Mouse (Mus musculus) CH12.LX (cell line): Measurements from ENCODE around the gene Ftsj3. TPM values are rescaled to one million over a fixed set of nuclear protein-coding genes. Genes with fewer than 3 reads are reported as not detected.

ENCODE experiments used
- DNase-seq: peaks from one replicate; pipeline ENCODE4 v3.0.0-alpha.2; 2013; ENCODE audit errors: extremely low read depth
- H3K27ac ChIP-seq: 2 replicates; pipeline ENCODE4 v1.5.1; 2012; ENCODE audit warnings: low read depth, mild to moderate bottlenecking, control low read depth, moderate library complexity; ENCODE audit not compliant: insufficient read depth
- H3K27me3 ChIP-seq: replicated peaks from 2 replicates; pipeline ENCODE3; 2012; ENCODE audit warnings: inconsistent platforms
- H3K36me3 ChIP-seq, 2 experiments: replicated peaks in 1 of 2; 2 replicates each; pipeline versions ENCODE3 to v1.6.1; 2012; ENCODE audit warnings: inconsistent platforms in 1 of 2, low read length in 1 of 2, mild to moderate bottlenecking in 1 of 2, mixed read lengths in 1 of 2, moderate library complexity in 1 of 2; ENCODE audit not compliant: control insufficient read depth in 1 of 2, insufficient read depth in 1 of 2
- H3K4me1 ChIP-seq, 2 experiments: 2 replicates each; pipeline ENCODE4 v1.6.1; 2012; ENCODE audit warnings: inconsistent platforms in 1 of 2, moderate library complexity in 1 of 2; ENCODE audit not compliant: insufficient read depth in 2 of 2, control insufficient read depth in 1 of 2
- H3K4me2 ChIP-seq: 2 replicates; pipeline ENCODE4 v1.6.1; 2012; ENCODE audit warnings: low read depth, mild to moderate bottlenecking, control low read depth; ENCODE audit not compliant: poor library complexity, insufficient read depth, severe bottlenecking
- H3K4me3 ChIP-seq, 3 experiments: fragments of 150-350 bp in 1 of 3; sonication (generic) in 1 of 3; replicated peaks in 1 of 3; 2 replicates each; pipeline versions ENCODE3 to v1.5.1; 2011 to 2012; ENCODE audit warnings: low read depth in 2 of 3, low read length in 2 of 3, mild to moderate bottlenecking in 2 of 3, moderate library complexity in 2 of 3, control low read depth in 1 of 3, improper control_type of control experiment in 1 of 3, inconsistent platforms in 1 of 3, mixed read lengths in 1 of 3; ENCODE audit not compliant: poor library complexity in 1 of 3
- H3K79me2 ChIP-seq: replicated peaks from 2 replicates; pipeline ENCODE4 v1.6.1; 2012; ENCODE audit warnings: mild to moderate bottlenecking, moderate library complexity; ENCODE audit not compliant: control insufficient read depth, poor library complexity, insufficient read depth, severe bottlenecking; ENCODE audit errors: extremely low read depth
- H3K9ac ChIP-seq: 2 replicates; pipeline ENCODE4 v1.6.1; 2012; ENCODE audit warnings: low read depth, mild to moderate bottlenecking, control low read depth, moderate library complexity; ENCODE audit not compliant: insufficient read depth
- H3K9me3 ChIP-seq: replicated peaks from 2 replicates; pipeline ENCODE3; 2012; ENCODE audit warnings: low read length, inconsistent platforms, mixed read lengths
- BHLHE40 ChIP-seq: IDR thresholded peaks from 2 replicates; pipeline ENCODE4 v1.6.1; 2011; ENCODE audit warnings: mild to moderate bottlenecking, low read depth, low read length, improper control_type of control experiment
- CHD1 ChIP-seq: IDR thresholded peaks from 2 replicates; pipeline ENCODE4 v1.6.1; 2012; ENCODE audit warnings: low read depth, low read length, improper control_type of control experiment, inconsistent platforms
- CHD2 ChIP-seq: IDR thresholded peaks from 2 replicates; pipeline ENCODE4 v1.6.1; 2011; ENCODE audit warnings: low read length, improper control_type of control experiment
- CTCF ChIP-seq, 2 experiments: IDR thresholded peaks in 1 of 2; conservative IDR thresholded peaks in 1 of 2; 2 replicates each; pipeline ENCODE4 v1.5.1; 2011 to 2012; ENCODE audit warnings: low read depth in 2 of 2, low read length in 2 of 2, improper control_type of control experiment in 1 of 2, inconsistent platforms in 1 of 2, mild to moderate bottlenecking in 1 of 2, moderate library complexity in 1 of 2
- E2F4 ChIP-seq: IDR thresholded peaks from 2 replicates; pipeline ENCODE4 v1.6.1; 2011; ENCODE audit warnings: low read depth, low read length, improper control_type of control experiment; ENCODE audit not compliant: insufficient replicate concordance
- ELF1 ChIP-seq: IDR thresholded peaks from 2 replicates; pipeline ENCODE4 v1.6.1; 2014; ENCODE audit warnings: low read depth, mild to moderate bottlenecking, inconsistent platforms, low read length, improper control_type of control experiment
- EP300 ChIP-seq: IDR thresholded peaks from 2 replicates; pipeline ENCODE4 v1.6.1; 2011; ENCODE audit warnings: low read length, improper control_type of control experiment
- ETS1 ChIP-seq: conservative IDR thresholded peaks from 2 replicates; pipeline ENCODE4 v1.6.1; 2012; ENCODE audit warnings: low read depth, mild to moderate bottlenecking, inconsistent platforms, low read length, improper control_type of control experiment, moderate library complexity
- GABPA ChIP-seq: IDR thresholded peaks from 2 replicates; pipeline ENCODE4 v1.6.1; 2012; ENCODE audit warnings: low read depth, low read length, improper control_type of control experiment, inconsistent platforms; ENCODE audit not compliant: insufficient replicate concordance
- HCFC1 ChIP-seq: IDR thresholded peaks from 2 replicates; pipeline ENCODE4 v1.6.1; 2012; ENCODE audit warnings: low read depth, mild to moderate bottlenecking, inconsistent platforms, low read length, improper control_type of control experiment
- IRF4 ChIP-seq: IDR thresholded peaks from 2 replicates; pipeline ENCODE4 v1.6.1; 2014; ENCODE audit warnings: low read depth, mild to moderate bottlenecking, inconsistent platforms, low read length, improper control_type of control experiment
- JUN ChIP-seq: IDR thresholded peaks from 2 replicates; pipeline ENCODE4 v1.6.1; 2011; ENCODE audit warnings: low read depth, mild to moderate bottlenecking, low read length, improper control_type of control experiment, moderate library complexity; ENCODE audit not compliant: insufficient read depth
- JUND ChIP-seq: conservative IDR thresholded peaks from 2 replicates; pipeline ENCODE4 v1.6.1; 2011; ENCODE audit warnings: low read depth, low read length, improper control_type of control experiment
- KAT2A ChIP-seq: IDR thresholded peaks from 2 replicates; pipeline ENCODE4 v1.6.1; 2012; ENCODE audit warnings: low read length, improper control_type of control experiment, inconsistent platforms; ENCODE audit not compliant: insufficient replicate concordance
- MAFK ChIP-seq: IDR thresholded peaks from 2 replicates; pipeline ENCODE4 v1.6.1; 2011; ENCODE audit warnings: low read length, improper control_type of control experiment; ENCODE audit not compliant: insufficient replicate concordance
- MAX ChIP-seq: IDR thresholded peaks from 2 replicates; pipeline ENCODE4 v1.6.1; 2011; ENCODE audit warnings: low read length, improper control_type of control experiment
- MAZ ChIP-seq: IDR thresholded peaks from 2 replicates; pipeline ENCODE4 v1.6.1; 2012; ENCODE audit warnings: low read depth, mild to moderate bottlenecking, inconsistent platforms, low read length, improper control_type of control experiment, moderate library complexity
- MEF2A ChIP-seq: IDR thresholded peaks from 2 replicates; pipeline ENCODE4 v1.6.1; 2014; ENCODE audit warnings: low read depth, mild to moderate bottlenecking, inconsistent platforms, low read length, improper control_type of control experiment, borderline replicate concordance
- MXI1 ChIP-seq: IDR thresholded peaks from 2 replicates; pipeline ENCODE4 v1.6.1; 2011; ENCODE audit warnings: mild to moderate bottlenecking, low read depth, low read length, improper control_type of control experiment
- MYC ChIP-seq: IDR thresholded peaks from 2 replicates; pipeline ENCODE4 v1.6.1; 2011; ENCODE audit warnings: low read depth, mild to moderate bottlenecking, improper control_type of control experiment, low read length
- NELFE ChIP-seq: IDR thresholded peaks from 2 replicates; pipeline ENCODE4 v1.6.1; 2011; ENCODE audit warnings: low read depth, low read length, improper control_type of control experiment
- NRF1 ChIP-seq: IDR thresholded peaks from 2 replicates; pipeline ENCODE4 v1.6.1; 2014; ENCODE audit warnings: low read depth, mild to moderate bottlenecking, inconsistent platforms, low read length, improper control_type of control experiment, moderate library complexity
- PAX5 ChIP-seq: IDR thresholded peaks from 2 replicates; pipeline ENCODE4 v1.6.1; 2012; ENCODE audit warnings: low read length, inconsistent platforms, mixed read lengths
- POLR2A ChIP-seq: IDR thresholded peaks from 2 replicates; pipeline ENCODE4 v1.6.1; 2011; ENCODE audit warnings: low read depth, mild to moderate bottlenecking, improper control_type of control experiment, low read length
- POLR2AphosphoS2 ChIP-seq: IDR thresholded peaks from 2 replicates; pipeline ENCODE4 v1.6.1; 2011; ENCODE audit warnings: low read depth, low read length, improper control_type of control experiment
- RAD21 ChIP-seq: IDR thresholded peaks from 2 replicates; pipeline ENCODE4 v1.6.1; 2011; ENCODE audit warnings: low read depth, mild to moderate bottlenecking, low read length, improper control_type of control experiment, moderate library complexity
- RCOR1 ChIP-seq: conservative IDR thresholded peaks from 2 replicates; pipeline ENCODE4 v1.6.1; 2012; ENCODE audit warnings: low read depth, mild to moderate bottlenecking, inconsistent platforms, low read length, improper control_type of control experiment
- SIN3A ChIP-seq: IDR thresholded peaks from 2 replicates; pipeline ENCODE4 v1.6.1; 2012; ENCODE audit warnings: low read length, improper control_type of control experiment, inconsistent platforms
- SMC3 ChIP-seq: IDR thresholded peaks from 2 replicates; pipeline ENCODE4 v1.6.1; 2011; ENCODE audit warnings: low read depth, low read length, improper control_type of control experiment
- TCF12 ChIP-seq: IDR thresholded peaks from 2 replicates; pipeline ENCODE4 v1.6.1; 2014; ENCODE audit warnings: low read depth, mild to moderate bottlenecking, inconsistent platforms, low read length, improper control_type of control experiment
- UBTF ChIP-seq: IDR thresholded peaks from 2 replicates; pipeline ENCODE4 v1.6.1; 2012; ENCODE audit warnings: low read depth, mild to moderate bottlenecking, inconsistent platforms, low read length, improper control_type of control experiment, moderate library complexity
- USF1 ChIP-seq: IDR thresholded peaks from 2 replicates; pipeline ENCODE4 v1.6.1; 2014; ENCODE audit warnings: low read depth, mild to moderate bottlenecking, inconsistent platforms, low read length, improper control_type of control experiment
- USF2 ChIP-seq: conservative IDR thresholded peaks from 2 replicates; pipeline ENCODE4 v1.6.1; 2011; ENCODE audit warnings: low read depth, low read length, improper control_type of control experiment
- ZC3H11A ChIP-seq: IDR thresholded peaks from 2 replicates; pipeline ENCODE4 v1.6.1; 2012; ENCODE audit warnings: low read depth, mild to moderate bottlenecking, inconsistent platforms, low read length, improper control_type of control experiment
- ZKSCAN1 ChIP-seq: IDR thresholded peaks from 2 replicates; pipeline ENCODE4 v1.6.1; 2012; ENCODE audit warnings: low read depth, inconsistent platforms, low read length, improper control_type of control experiment, borderline replicate concordance
- ZMIZ1 ChIP-seq: IDR thresholded peaks from 2 replicates; pipeline ENCODE4 v1.6.1; 2012; ENCODE audit warnings: low read depth, mild to moderate bottlenecking, inconsistent platforms, low read length, improper control_type of control experiment
- ZNF384 ChIP-seq: IDR thresholded peaks from 2 replicates; pipeline ENCODE4 v1.6.1; 2012; ENCODE audit warnings: low read depth, low read length, improper control_type of control experiment, inconsistent platforms
- dilution Hi-C: fragments of 300-500 bp; cut with MboI; formaldehyde crosslinking; loops from 2 replicates; pipeline ENCODE4 v1.14.3; 2020; ENCODE audit warnings: low sequenced_read_pairs; ENCODE audit not compliant: extremely low pct_unique_long_range_greater_than_20kb, extremely low pct_ligation_motif_present
- in situ Hi-C: fragments of 300-500 bp; cut with MboI; formaldehyde crosslinking; loops from 3 replicates; pipeline ENCODE4 v1.14.3; 2019; ENCODE audit warnings: low sequenced_read_pairs, low pct_ligation_motif_present, low pct_unique_long_range_greater_than_20kb, mixed read lengths
- polyA plus RNA-seq: library from polyadenylated mRNA; unstranded; fragments of >175 nt; gene quantifications from 2 replicates; pipeline ENCODE4 v1.2.1, GENCODE M21; 2012; ENCODE audit warnings: low read depth; ENCODE audit not compliant: insufficient read length
- total RNA-seq, 2 experiments: library from RNA; depleted of rRNA; stranded (reverse); fragments of 300-350 nt in 1 of 2; fragments of >200 nt in 1 of 2; gene quantifications; 2 replicates each; pipeline ENCODE4 v1.2.3; 2012 to 2014

The Ftsj3 gene
- total RNA-seq (2012; rRNA removed) (178 and 269 TPM in 2 replicates), total RNA-seq (2014; rRNA removed) (215 and 223 TPM in 2 replicates), polyA plus RNA-seq (298 and 354 TPM in 2 replicates)

DNA sequence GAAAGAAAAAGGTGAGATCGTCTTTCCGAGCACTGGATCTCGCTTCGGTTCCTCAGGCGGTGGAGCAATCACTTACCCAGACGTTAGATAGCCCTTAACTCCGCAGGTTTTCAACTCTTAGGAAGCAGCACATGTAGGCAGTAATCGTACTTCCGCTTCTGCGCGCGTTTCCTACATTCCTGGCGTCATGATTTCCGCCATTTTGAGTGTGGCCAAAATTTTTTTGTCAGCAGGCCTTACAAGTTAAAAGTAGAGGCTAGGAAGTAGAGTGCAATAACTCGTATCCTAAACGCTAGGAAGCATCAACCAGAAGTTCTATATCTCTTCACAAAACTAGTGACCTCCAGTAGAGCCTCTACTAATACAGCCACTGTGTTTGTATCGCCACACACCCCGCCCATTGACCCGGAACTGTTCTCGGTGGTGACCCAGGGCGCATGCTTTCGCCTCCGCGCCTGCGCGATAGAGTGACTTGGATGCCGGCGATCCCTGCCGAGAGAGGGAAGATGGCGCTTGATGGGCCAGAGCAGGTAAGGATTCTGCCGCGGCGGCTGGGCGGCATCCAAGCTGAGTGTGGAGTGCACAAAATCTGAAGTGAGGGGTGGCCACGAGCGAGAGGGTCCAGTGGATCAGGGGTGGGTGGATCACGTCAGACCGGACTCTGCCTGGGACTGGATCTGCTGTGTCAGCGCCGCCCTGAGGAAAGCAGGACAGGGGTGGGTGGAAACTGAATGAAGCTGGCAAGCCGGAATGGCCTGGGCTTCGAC, at the start of gene Ftsj3, which contains the start of gene Psmc5:
Ftsj3 (minus strand) TSS at position 395 of the 767 bp plus-strand sequence.
Psmc5 (plus strand) TSS at position 470 of the 767 bp plus-strand sequence.
- peak within 1 kb of the TSS; percentile 84 for H3K27ac ChIP-seq
- H3K4me1 ChIP-seq, result peaks cover 3 to 54% of the 10 kb centered on the region in 2 experiments; a peak in 3 of 4 replicates
- H3K4me2 ChIP-seq, result peak within 1 kb of the TSS; percentile 90
- DNase-seq, result peak; percentile 98
- H3K27me3 ChIP-seq, result no peaks in the 10 kb centered on the region
- peak within 1 kb of the TSS; percentile 94 for H3K9ac ChIP-seq
- peak within 1 kb of the TSS; percentile 73 to 92 (median 78) for H3K4me3 ChIP-seq
- dilution Hi-C loops (no loop called here), in situ Hi-C loops (loop anchor here (5.0 kb wide), 1 partner anchor 34 kb away; no protein-coding TSS in a partner anchor)
- H3K9me3 ChIP-seq, result no peaks in the 10 kb centered on the region
- H3K36me3 ChIP-seq, result peaks cover 56 to 71% of the 10 kb centered on the region in 2 experiments
- H3K79me2 ChIP-seq, result peaks cover 59% of the 10 kb centered on the region
- TF ChIP-seq ETS1, result 0 out of 2 replicates have a peak, but pooled peaks have one; percentile 9
- no peak; the same call in 1 of the 2 replicates for TF ChIP-seq SMC3
- TF ChIP-seq EP300, result no peak
- peak in 1 of 2 experiments; percentile 57; a peak in 2 of 4 replicates for TF ChIP-seq CTCF (conservative IDR thresholded peaks at IDR 0.05 in 1 of 2, IDR thresholded peaks at IDR 0.05 in 1 of 2; ENCODE audit: low read depth in 2 of 2, low read length in 2 of 2)
- TF ChIP-seq RCOR1, result no peak; the same call in 1 of the 2 replicates
- no peak for TF ChIP-seq USF1
- TF ChIP-seq UBTF, result no peak; the same call in 1 of the 2 replicates
- TF ChIP-seq PAX5, result no peak
- peak; percentile 74; the same call in 1 of the 2 replicates for TF ChIP-seq E2F4
- peak; percentile 96 for TF ChIP-seq POLR2A
- TF ChIP-seq HCFC1, result peak; percentile 96
- peak; percentile 99 for TF ChIP-seq MAX
- peak; percentile 84 for TF ChIP-seq ZMIZ1
- no peak for TF ChIP-seq ZKSCAN1
- peak; percentile 99 for TF ChIP-seq SIN3A
- peak; percentile 100 for TF ChIP-seq MXI1
- TF ChIP-seq CHD2, result peak; percentile 90
- TF ChIP-seq MYC, result peak; percentile 99
- peak; percentile 84 for TF ChIP-seq NELFE
- TF ChIP-seq MAFK, result peak; percentile 89
- TF ChIP-seq NRF1, result peak; percentile 87
- no peak; the same call in 1 of the 2 replicates for TF ChIP-seq MAZ
- TF ChIP-seq MEF2A, result 0 out of 2 replicates have a peak, but pooled peaks have one; percentile 24
- TF ChIP-seq KAT2A, result peak; percentile 94
- TF ChIP-seq CHD1, result no peak
- 0 out of 2 replicates have a peak, but pooled peaks have one; percentile 5 for TF ChIP-seq JUN
- TF ChIP-seq USF2, result no peak
- peak; percentile 94 for TF ChIP-seq ELF1
- TF ChIP-seq TCF12, result peak; percentile 69
- TF ChIP-seq POLR2AphosphoS2, result peak; percentile 90; the same call in 1 of the 2 replicates
- TF ChIP-seq GABPA, result peak; percentile 38; the same call in 1 of the 2 replicates
- TF ChIP-seq IRF4, result no peak
- no peak for TF ChIP-seq ZC3H11A
- TF ChIP-seq RAD21, result no peak; the same call in 1 of the 2 replicates
- TF ChIP-seq ZNF384, result peak; percentile 42; the same call in 1 of the 2 replicates
- TF ChIP-seq BHLHE40, result peak; percentile 69
- peak; percentile 47 for TF ChIP-seq JUND
